Mouse (Mus musculus): Measurements from ENCODE around the gene Mvb12b. TPM values are rescaled to one million over a fixed set of nuclear protein-coding genes. Genes with fewer than 3 reads are reported as not detected.

Mvb12b gene
- total and polyA plus RNA-seq, 2 experiments from 2014 or later = 68.1 to 155 TPM

GRCm38 (mm10) chr2:33923482-33923881, 35.7 kb upstream of the Mvb12b start:
- H3K4me3 ChIP-seq (ENCODE audit: low read depth, low read length) = no peak overlapping the region
- no peak for DNase-seq (ENCODE audit: low spot score)
- TF ChIP-seq CTCF (IDR thresholded peaks at IDR 0.05) = no peak
- no peaks in the 10 kb centered on the region for H3K27me3 ChIP-seq (ENCODE audit: insufficient read depth, low read length)
- no peak overlapping the region for H3K9ac ChIP-seq (replicated peaks; ENCODE audit: low read length, poor library complexity, severe bottlenecking)
- no peak overlapping the region for H3K4me2 ChIP-seq (ENCODE audit: low read depth, low read length, poor library complexity, severe bottlenecking)
- no peaks in the 10 kb centered on the region for H3K9me3 ChIP-seq (ENCODE audit: low read length)
- no peaks in the 10 kb centered on the region for H3K36me3 ChIP-seq (ENCODE audit: insufficient read depth, low read length)
- ATAC-seq (ENCODE audit: low FRiP score) = no peak
- 75% methylated on average over 5 of the region's 5 CpGs for WGBS
- no peaks in the 10 kb centered on the region for H3K4me1 ChIP-seq (ENCODE audit: insufficient read depth, low read length)
- no peak overlapping the region for H3K27ac ChIP-seq (ENCODE audit: low read depth, low read length)

GRCm38 (mm10) chr2:33922466-33922865, 34.7 kb upstream of the Mvb12b start:
- no peak for TF ChIP-seq CTCF (IDR thresholded peaks at IDR 0.05)
- Histone ChIP-seq H3K9ac (replicated peaks; ENCODE audit: low read length, poor library complexity, severe bottlenecking) (no peak overlapping the region), H3K4me2 (ENCODE audit: low read depth, low read length, poor library complexity, severe bottlenecking) (no peak overlapping the region), H3K27me3 (ENCODE audit: insufficient read depth, low read length) (no peaks in the 10 kb centered on the region), H3K9me3 (ENCODE audit: low read length) (no peaks in the 10 kb centered on the region), H3K4me1 (ENCODE audit: insufficient read depth, low read length) (no peaks in the 10 kb centered on the region), H3K36me3 (ENCODE audit: insufficient read depth, low read length) (no peaks in the 10 kb centered on the region), H3K27ac (ENCODE audit: low read depth, low read length) (no peak overlapping the region), H3K4me3 (ENCODE audit: low read depth, low read length) (no peak overlapping the region)
- DNase-seq (ENCODE audit: low spot score) (peak; percentile 54), ATAC-seq (ENCODE audit: low FRiP score) (no peak)
- WGBS = 65% methylated on average over 2 of the region's 2 CpGs

GRCm38 (mm10) chr2:33919934-33920615, 32.3 kb upstream of the Mvb12b start:
- Histone ChIP-seq H3K27ac (ENCODE audit: low read depth, low read length) (no peak overlapping the region), H3K4me2 (ENCODE audit: low read depth, low read length, poor library complexity, severe bottlenecking) (no peak overlapping the region), H3K36me3 (ENCODE audit: insufficient read depth, low read length) (no peaks in the 10 kb centered on the region), H3K9me3 (ENCODE audit: low read length) (no peaks in the 10 kb centered on the region), H3K4me1 (ENCODE audit: insufficient read depth, low read length) (no peaks in the 10 kb centered on the region), H3K4me3 (ENCODE audit: low read depth, low read length) (no peak overlapping the region), H3K27me3 (ENCODE audit: insufficient read depth, low read length) (no peaks in the 10 kb centered on the region), H3K9ac (replicated peaks; ENCODE audit: low read length, poor library complexity, severe bottlenecking) (no peak overlapping the region)
- ATAC-seq (ENCODE audit: low FRiP score) (no peak), DNase-seq (ENCODE audit: low spot score) (no peak)
- 29% methylated on average over 22 of the region's 22 CpGs for WGBS
- TF ChIP-seq CTCF (IDR thresholded peaks at IDR 0.05) = no peak

- Histone ChIP-seq H3K27ac (ENCODE audit: low read depth, low read length) (no peak overlapping the region), H3K27me3 (ENCODE audit: insufficient read depth, low read length) (no peaks in the 10 kb centered on the region), H3K4me2 (ENCODE audit: low read depth, low read length, poor library complexity, severe bottlenecking) (no peak overlapping the region), H3K4me1 (ENCODE audit: insufficient read depth, low read length) (no peaks in the 10 kb centered on the region), H3K9me3 (ENCODE audit: low read length) (no peaks in the 10 kb centered on the region), H3K36me3 (ENCODE audit: insufficient read depth, low read length) (no peaks in the 10 kb centered on the region), H3K9ac (replicated peaks; ENCODE audit: low read length, poor library complexity, severe bottlenecking) (no peak overlapping the region), H3K4me3 (ENCODE audit: low read depth, low read length) (no peak overlapping the region)
- ATAC-seq (ENCODE audit: low FRiP score) (no peak), DNase-seq (ENCODE audit: low spot score) (no peak)
- no peak for TF ChIP-seq CTCF (IDR thresholded peaks at IDR 0.05)
- 89% methylated on average over 3 of the region's 3 CpGs for WGBS
Measured at GRCm38 (mm10) chr2:33918824-33919223, 31.1 kb upstream of the Mvb12b start.

- H3K9me3 ChIP-seq (ENCODE audit: low read length) = no peaks in the 10 kb centered on the region
- 76% methylated on average over 6 of the region's 6 CpGs for WGBS
- no peak for DNase-seq (ENCODE audit: low spot score)
- H3K4me3 ChIP-seq (ENCODE audit: low read depth, low read length) = no peak overlapping the region
- TF ChIP-seq CTCF (IDR thresholded peaks at IDR 0.05) = peak; percentile 68
- H3K9ac ChIP-seq (replicated peaks; ENCODE audit: low read length, poor library complexity, severe bottlenecking) = no peak overlapping the region
- no peaks in the 10 kb centered on the region for H3K27me3 ChIP-seq (ENCODE audit: insufficient read depth, low read length)
- ATAC-seq (ENCODE audit: low FRiP score) = no peak
- H3K36me3 ChIP-seq (ENCODE audit: insufficient read depth, low read length) = no peaks in the 10 kb centered on the region
- no peak overlapping the region for H3K4me2 ChIP-seq (ENCODE audit: low read depth, low read length, poor library complexity, severe bottlenecking)
- H3K27ac ChIP-seq (ENCODE audit: low read depth, low read length) = no peak overlapping the region
- no peaks in the 10 kb centered on the region for H3K4me1 ChIP-seq (ENCODE audit: insufficient read depth, low read length)
Measured at GRCm38 (mm10) chr2:33918318-33918717, 30.6 kb upstream of the Mvb12b start.

- no peaks in the 10 kb centered on the region for H3K9me3 ChIP-seq (ENCODE audit: low read length)
- ATAC-seq (ENCODE audit: low FRiP score) (no peak), DNase-seq (ENCODE audit: low spot score) (peak; percentile 49)
- H3K4me1 ChIP-seq (ENCODE audit: insufficient read depth, low read length) = no peaks in the 10 kb centered on the region
- WGBS = 26% methylated on average over 11 of the region's 11 CpGs
- H3K4me2 ChIP-seq (ENCODE audit: low read depth, low read length, poor library complexity, severe bottlenecking) = no peak overlapping the region
- no peak overlapping the region for H3K9ac ChIP-seq (replicated peaks; ENCODE audit: low read length, poor library complexity, severe bottlenecking)
- H3K27ac ChIP-seq (ENCODE audit: low read depth, low read length) = no peak overlapping the region
- H3K27me3 ChIP-seq (ENCODE audit: insufficient read depth, low read length) = no peaks in the 10 kb centered on the region
- H3K4me3 ChIP-seq (ENCODE audit: low read depth, low read length) = no peak overlapping the region
- no peak for TF ChIP-seq CTCF (IDR thresholded peaks at IDR 0.05)
- H3K36me3 ChIP-seq (ENCODE audit: insufficient read depth, low read length) = no peaks in the 10 kb centered on the region
Measured at GRCm38 (mm10) chr2:33916603-33917002, 28.9 kb upstream of the Mvb12b start.

Measured in midbrain, postnatal 0 days (tissue).